Mouse (Mus musculus): ENCODE data around the gene Lkaaear1. TPM values are rescaled to one million over a fixed set of nuclear protein-coding genes. Genes with fewer than 3 reads are reported as not detected.

The Lkaaear1 gene
- not detected for polyA plus RNA-seq (2012; fragmentation: generic; extraction: Trizol)

DNA sequence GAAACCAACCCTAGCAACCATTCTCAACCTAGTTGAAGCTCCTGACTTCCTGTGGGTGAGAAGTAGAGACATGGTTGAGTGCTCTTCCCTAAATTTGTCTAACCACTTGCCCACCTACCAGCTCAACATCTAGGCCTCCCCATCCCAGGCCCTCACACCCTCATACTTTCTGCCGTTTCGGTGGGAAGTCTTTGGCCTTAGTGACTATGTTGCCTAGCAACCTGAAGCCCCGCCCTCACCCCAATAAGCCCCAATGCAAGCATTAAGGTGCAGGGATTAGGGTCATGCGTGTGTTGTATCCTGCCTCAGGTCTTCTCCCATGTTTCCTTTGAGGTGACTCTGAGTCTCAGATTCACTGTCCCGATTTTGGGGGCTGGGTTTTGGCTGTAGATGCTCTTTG lies at the start of gene Lkaaear1:
Lkaaear1 (minus strand) TSS at position 202 of the 400 bp plus-strand sequence.

DNA sequence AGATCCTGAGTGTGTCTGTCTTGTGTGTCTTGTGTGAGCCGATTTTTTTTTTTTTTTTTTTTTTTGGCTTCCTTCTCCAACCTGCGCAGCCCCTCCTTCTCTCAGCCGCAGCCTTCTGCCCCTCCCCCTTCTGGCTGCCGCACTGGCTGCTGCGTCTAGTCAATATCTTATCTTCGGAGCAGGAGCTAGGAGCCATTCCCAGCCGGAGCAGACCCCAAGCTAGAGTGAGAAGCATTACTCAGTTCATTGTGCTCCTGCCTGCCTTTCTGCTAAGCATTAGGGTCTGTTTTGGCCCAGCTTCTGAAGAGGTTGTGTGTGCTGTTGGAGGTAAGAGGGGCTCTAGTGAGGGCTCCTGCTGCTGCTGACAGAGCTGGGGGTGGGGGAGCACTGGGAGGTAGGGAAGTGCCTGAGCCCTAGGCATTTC lies 16.7 kb upstream of the Lkaaear1 start, which contains the start of gene Oprl1:
Oprl1 (plus strand) TSS at position 114 of the 424 bp plus-strand sequence.

DNA sequence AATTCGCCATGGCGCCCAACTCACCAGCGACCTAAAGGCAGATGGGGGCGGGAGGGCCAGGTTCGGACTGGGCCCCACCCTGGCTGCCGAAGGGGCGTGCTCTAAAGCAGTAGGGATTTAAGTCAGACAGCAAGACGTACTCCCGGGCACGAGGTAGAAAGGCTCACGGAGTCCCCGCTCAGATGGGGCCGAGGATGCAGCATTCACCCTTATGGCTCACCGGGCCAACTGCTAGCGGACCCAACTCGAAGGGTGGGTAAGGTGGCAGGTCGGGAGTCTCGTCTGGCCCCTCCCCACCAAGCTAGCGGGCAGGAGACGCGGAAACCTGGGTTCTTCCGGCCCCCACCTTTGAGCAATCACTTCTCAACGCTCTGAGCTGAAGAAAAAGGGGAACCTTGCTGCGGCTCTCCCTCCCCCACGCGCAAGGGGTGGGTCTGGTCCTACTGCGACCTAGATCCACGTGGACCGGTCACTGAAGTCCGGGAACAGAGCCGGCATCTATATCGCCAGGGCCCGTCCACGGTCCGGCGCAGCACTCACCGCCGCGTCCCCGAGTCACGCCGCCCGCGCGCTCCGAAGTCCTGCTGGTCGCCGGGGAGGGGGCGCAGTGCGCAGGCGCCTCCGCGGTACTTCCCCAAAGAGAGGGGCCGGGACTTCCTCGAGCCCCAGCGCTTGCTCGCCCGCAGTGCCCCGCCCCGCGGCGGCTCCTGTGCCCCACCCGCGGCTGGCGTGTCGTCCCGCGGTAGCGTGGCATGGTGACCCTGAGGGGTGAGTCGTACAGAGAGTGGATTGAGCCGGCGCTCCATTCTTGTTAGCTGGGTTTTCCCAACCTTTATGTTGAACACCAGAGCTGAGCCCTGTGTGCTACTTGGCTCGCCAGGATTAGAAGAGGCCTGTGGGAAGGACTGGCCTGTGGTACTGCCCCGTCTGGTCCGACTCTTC lies 4.6 kb downstream of the Lkaaear1 start, which contains the start of gene Rgs19:
Rgs19 (minus strand) TSS at position 639 of the 942 bp plus-strand sequence.

DNA sequence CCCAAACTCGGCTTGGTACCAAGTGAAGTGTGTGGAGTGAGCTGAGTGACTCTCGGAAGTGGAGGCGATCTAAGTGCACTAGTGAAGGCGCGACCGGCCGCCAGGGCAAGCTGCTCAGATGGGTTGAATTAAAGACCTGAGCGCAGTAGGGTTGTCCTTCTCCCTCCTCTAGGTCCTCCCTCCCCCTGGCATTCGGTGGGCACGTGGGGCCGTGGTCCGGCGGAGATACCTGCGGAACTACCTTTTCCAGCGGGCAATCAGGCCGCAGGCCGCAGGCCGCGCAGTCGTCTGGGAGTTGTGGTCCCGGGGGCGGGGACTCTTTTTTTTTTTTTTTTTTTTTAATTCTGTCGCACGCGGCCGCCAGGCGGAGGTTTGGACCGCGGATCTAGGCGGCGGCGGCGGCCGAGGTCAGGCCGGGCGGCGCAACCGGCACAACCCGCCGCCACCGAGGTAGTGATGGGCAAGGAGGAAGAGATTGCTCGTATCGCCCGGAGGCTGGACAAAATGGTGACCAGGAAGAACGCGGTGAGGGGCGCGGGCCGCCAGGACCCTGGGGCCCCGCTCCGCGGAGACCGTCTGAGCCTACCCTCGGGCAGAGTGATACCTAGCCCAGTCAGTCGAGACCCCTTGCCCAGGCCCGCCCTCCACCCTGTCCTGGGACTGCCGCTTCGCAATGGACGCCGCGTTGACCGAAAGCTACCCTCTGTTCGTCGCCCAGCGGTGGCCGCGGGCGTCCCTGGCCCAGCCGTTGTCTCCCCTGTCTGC lies 18.1 kb downstream of the Lkaaear1 start, which contains the start of gene Tcea2:
Tcea2 (plus strand) TSS at position 360 of the 765 bp plus-strand sequence.

DNA sequence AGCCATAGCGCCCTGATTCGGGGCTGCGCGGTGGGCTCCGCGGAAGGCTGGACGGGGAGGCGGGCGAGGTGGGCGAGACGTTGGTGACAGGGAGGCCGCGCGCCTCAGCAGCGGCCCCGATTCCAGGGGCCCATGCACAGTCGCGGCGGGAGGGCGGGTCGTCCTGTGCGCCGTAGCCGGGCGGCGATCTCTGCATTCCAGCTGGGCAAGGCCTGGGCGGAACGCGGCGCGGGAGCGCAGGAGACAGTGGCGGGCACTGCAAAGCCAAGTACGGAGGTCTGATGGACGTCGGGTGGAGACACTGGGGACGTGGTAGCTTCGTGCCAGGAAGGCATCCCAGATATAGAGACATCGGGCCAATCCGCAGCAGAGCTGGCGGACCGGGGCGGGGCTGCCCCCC lies 26.9 kb downstream of the Lkaaear1 start, which contains the start of gene Sox18:
Sox18 (minus strand) TSS at position 315 of the 400 bp plus-strand sequence.

DNA sequence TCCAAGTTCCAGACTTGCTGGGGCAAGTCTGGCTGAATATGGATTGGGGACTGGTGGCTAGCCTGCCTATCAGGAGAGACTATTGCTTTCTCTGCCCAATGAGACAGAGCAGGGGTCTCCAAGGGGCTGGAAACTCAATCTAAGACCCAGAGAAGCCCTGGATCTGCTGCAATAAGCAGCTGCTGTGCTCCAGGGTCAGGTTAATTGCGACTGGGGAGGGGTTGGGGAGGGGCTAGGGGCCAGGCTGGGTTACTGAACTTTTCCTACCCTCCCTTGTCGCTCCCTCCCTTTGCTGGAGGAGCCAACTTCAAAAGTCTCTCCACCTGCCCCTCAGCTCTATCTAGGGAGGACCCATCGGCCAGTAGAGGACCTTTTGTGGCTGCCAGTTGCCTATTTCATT lies 41.5 kb downstream of the Lkaaear1 start, which contains the start of gene Gm29797:
Gm29797 (plus strand) TSS at position 301 of the 400 bp plus-strand sequence.

Other genes starting within 250 kb of the Lkaaear1 start
- gene Zbtb46, start 239.0 kb downstream of the Lkaaear1 start, polyA plus RNA-seq (2012; fragmentation: generic; extraction: Trizol) = 1 to 10 TPM in 1 of 2 experiments, under 1 TPM in 1; 0.48 to 1.7 TPM
- under 1 TPM in 1 of 2 experiments, not detected in 1; 0.15 TPM for gene Abhd16b, start 205.2 kb downstream of the Lkaaear1 start, polyA plus RNA-seq (2012; fragmentation: generic; extraction: Trizol)
- gene Tpd52l2, start 201.3 kb downstream of the Lkaaear1 start, polyA plus RNA-seq (2012; fragmentation: generic; extraction: Trizol) = 10 to 100 TPM; 61.2 to 89.0 TPM
- 10 to 100 TPM; 11.6 to 26.9 TPM for gene Dnajc5, start 178.0 kb downstream of the Lkaaear1 start, polyA plus RNA-seq (2012; fragmentation: generic; extraction: Trizol)
- 10 to 100 TPM; 13.4 to 44.3 TPM for gene Uckl1, start 113.5 kb downstream of the Lkaaear1 start, polyA plus RNA-seq (2012; fragmentation: generic; extraction: Trizol)
- gene Prpf6, start 106.6 kb downstream of the Lkaaear1 start, polyA plus RNA-seq (2012; fragmentation: generic; extraction: Trizol) = 10 to 100 TPM; 16.1 to 53.3 TPM
- gene Zfp512b, start 105.6 kb downstream of the Lkaaear1 start, polyA plus RNA-seq (2012; fragmentation: generic; extraction: Trizol) = 10 to 100 TPM in 1 of 2 experiments, 1 to 10 TPM in 1; 1.6 to 22.7 TPM
- 1 to 10 TPM in 1 of 2 experiments, under 1 TPM in 1; 0.49 to 1.1 TPM for gene Samd10, start 99.2 kb downstream of the Lkaaear1 start, polyA plus RNA-seq (2012; fragmentation: generic; extraction: Trizol)
- under 1 TPM in 1 of 2 experiments, not detected in 1; 0.13 TPM for gene Gm29797, start 41.4 kb downstream of the Lkaaear1 start, polyA plus RNA-seq (2012; fragmentation: generic; extraction: Trizol)
- under 1 TPM in 1 of 2 experiments, not detected in 1; 0.05 TPM for gene Sox18, start 26.8 kb downstream of the Lkaaear1 start, polyA plus RNA-seq (2012; fragmentation: generic; extraction: Trizol)
- gene Tcea2, start 18.1 kb downstream of the Lkaaear1 start, polyA plus RNA-seq (2012; fragmentation: generic; extraction: Trizol) = 10 to 100 TPM in 1 of 2 experiments, 1 to 10 TPM in 1; 1.5 to 12.1 TPM
- gene Rgs19, start 4.5 kb downstream of the Lkaaear1 start, polyA plus RNA-seq (2012; fragmentation: generic; extraction: Trizol) = 10 to 100 TPM; 39.2 to 39.9 TPM
- under 1 TPM in 1 of 2 experiments, not detected in 1; 0.01 TPM for gene Oprl1, start 16.6 kb upstream of the Lkaaear1 start, polyA plus RNA-seq (2012; fragmentation: generic; extraction: Trizol)
- gene Myt1, start 64.9 kb upstream of the Lkaaear1 start, polyA plus RNA-seq (2012; fragmentation: generic; extraction: Trizol) = not detected
- 1 to 10 TPM in 1 of 2 experiments, under 1 TPM in 1; 0.28 to 5.4 TPM for gene Pcmtd2, start 139.4 kb upstream of the Lkaaear1 start, polyA plus RNA-seq (2012; fragmentation: generic; extraction: Trizol)
- gene Polr3k, start 165.9 kb upstream of the Lkaaear1 start, polyA plus RNA-seq (2012; fragmentation: generic; extraction: Trizol) = 10 to 100 TPM in 1 of 2 experiments, 1 to 10 TPM in 1; 7.2 to 10.1 TPM